Mouse (Mus musculus): ENCODE data around the gene Mfsd14a.
A peak's percentile ranks its signal among the peaks of the same experiment; 100 is the strongest.

The Mfsd14a gene

DNA sequence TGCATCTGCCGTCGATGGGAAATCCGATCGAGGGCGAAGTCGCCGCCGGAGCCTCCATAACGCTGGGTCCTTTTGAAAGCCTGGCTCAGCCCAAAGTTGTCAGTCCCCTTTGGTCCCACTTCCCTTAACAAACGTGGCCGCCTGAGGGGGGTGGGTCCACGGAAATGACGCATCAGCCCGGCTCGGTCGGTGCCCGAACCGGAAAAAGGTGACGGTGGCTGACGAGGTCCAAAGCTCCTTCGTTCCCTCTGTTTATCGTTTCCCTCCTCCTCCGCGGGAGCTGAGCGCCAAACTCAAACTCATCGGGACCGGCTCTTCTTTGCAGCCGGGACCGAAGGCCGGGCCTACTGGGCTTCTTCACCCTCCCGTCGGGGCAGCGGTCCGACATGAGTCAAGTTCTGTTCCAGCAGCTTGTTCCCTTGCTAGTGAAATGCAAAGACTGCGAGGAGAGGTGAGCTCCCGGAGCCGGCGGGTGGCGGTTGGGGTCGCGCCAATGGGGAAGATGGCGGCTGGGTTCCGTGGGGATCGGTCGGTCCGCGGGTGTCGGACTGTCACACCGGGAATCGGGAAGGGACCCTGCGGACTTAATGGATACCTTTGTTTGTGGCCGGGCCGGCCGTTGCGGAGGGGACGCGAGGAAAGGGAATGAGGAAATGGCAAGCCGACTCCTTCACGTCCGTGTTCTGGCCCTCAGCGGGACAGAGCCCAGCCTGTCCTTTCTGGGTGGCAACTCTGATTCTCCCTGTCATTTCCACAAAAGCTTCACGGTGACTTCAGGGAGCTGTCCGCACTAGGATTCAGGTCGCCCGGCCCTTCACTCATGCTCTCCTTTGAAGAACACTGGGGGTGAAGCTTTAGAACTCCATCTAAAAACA is 67.5 kb downstream of the Mfsd14a start, which contains the start of gene Sass6:
Gene Sass6, plus strand, starts transcription at position 255 of the 875 bp plus-strand sequence.
- peak; percentile 98 for DNase-seq

DNA sequence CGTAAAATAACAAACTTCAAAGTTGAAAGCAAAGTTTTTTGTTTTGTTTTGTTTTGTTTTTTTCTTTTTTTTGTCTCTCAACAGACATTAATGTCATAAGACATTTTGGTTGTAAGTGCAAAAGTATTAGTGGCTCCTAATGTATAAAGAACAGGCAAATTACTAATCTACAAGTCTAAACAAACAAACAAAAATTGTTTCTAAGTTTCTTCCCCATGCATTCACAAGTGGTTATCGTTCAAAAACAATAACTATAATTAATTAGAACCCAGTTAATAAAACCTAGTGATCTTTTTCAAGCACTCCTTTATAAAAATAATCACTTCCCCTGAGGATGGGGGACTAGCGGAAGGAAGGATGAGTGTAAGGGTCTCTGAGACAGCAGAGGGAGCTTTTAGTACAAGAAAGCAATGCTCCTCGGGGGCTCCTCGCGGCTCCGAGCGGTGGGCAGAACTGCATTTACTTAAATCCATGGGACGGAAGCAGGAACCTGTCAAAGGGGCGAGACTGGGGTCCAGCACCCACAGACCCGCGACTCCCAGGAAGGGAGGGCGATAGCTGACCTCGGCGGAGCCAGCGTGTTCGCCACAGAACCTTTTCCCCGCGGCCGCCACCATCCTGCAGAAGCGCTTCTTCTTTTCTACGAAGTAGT is 68.3 kb downstream of the Mfsd14a start:
- no peak for DNase-seq

DNA sequence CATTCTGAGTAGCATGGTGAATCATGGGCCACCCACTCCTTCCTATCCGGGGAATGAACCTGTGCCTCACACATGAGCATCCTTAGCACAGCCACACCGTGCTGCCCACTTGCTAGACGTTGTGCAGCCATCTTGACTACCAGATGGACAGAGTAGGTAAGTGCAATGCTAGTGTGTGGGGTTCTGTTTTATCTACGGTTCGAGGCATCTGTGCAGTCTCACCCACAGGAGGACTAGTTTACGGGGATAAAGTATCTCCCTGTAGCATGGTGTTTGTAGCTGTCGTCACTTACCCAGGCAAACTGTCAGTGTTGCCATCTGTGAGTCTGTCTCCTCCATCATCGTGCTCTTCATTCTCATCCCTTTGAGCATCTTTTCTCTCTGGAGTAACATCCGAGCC is 80.3 kb downstream of the Mfsd14a start:
- no peak for DNase-seq

Data from kidney, adult 9 months (tissue).